Mouse (Mus musculus) 3134 (cell line): ENCODE measurements around the gene Spred2.

ENCODE experiments used
- DNase-seq: peaks from one replicate; pipeline ENCODE4 v3.0.0-alpha.2; 2011; ENCODE audit warnings: low spot score; ENCODE audit not compliant: insufficient read length; ENCODE audit errors: extremely low read depth

The Spred2 gene

GRCm38 (mm10) chr11:19925149-19925975 is 1.2 kb downstream of the Spred2 start:
- peak; percentile 89 for DNase-seq

GRCm38 (mm10) chr11:19925976-19926842 is 2.0 kb downstream of the Spred2 start:
- DNase-seq, result no peak

GRCm38 (mm10) chr11:19926843-19927120 is 2.6 kb downstream of the Spred2 start:
- no peak for DNase-seq

GRCm38 (mm10) chr11:19928633-19929032 is 4.5 kb downstream of the Spred2 start:
- DNase-seq, result no peak

GRCm38 (mm10) chr11:19929087-19929865 is 5.1 kb downstream of the Spred2 start:
- no peak for DNase-seq

- no peak for DNase-seq
These were observed 7.5 kb downstream of the Spred2 start for GRCm38 (mm10) chr11:19931569-19932230.

GRCm38 (mm10) chr11:19932983-19933511 is 8.9 kb downstream of the Spred2 start:
- no peak for DNase-seq

- no peak for DNase-seq
These were observed 11.6 kb downstream of the Spred2 start for GRCm38 (mm10) chr11:19935524-19936354.

GRCm38 (mm10) chr11:19938456-19939004 is 14.4 kb downstream of the Spred2 start:
- DNase-seq, result no peak

- peak; percentile 32 for DNase-seq
These were observed 15.1 kb downstream of the Spred2 start for GRCm38 (mm10) chr11:19939305-19939730.

GRCm38 (mm10) chr11:19939831-19940230 is 15.7 kb downstream of the Spred2 start:
- no peak for DNase-seq

- DNase-seq, result no peak
These were observed 17.1 kb downstream of the Spred2 start for GRCm38 (mm10) chr11:19941156-19941777.

- DNase-seq, result no peak
These were observed 17.8 kb downstream of the Spred2 start for GRCm38 (mm10) chr11:19941978-19942377.

GRCm38 (mm10) chr11:19943753-19944152 is 19.6 kb downstream of the Spred2 start:
- no peak for DNase-seq

- no peak for DNase-seq
These were observed 20.5 kb downstream of the Spred2 start for GRCm38 (mm10) chr11:19944701-19945100.

GRCm38 (mm10) chr11:19946721-19947120 is 22.5 kb downstream of the Spred2 start:
- no peak for DNase-seq

- DNase-seq, result no peak
These were observed 23.5 kb downstream of the Spred2 start for GRCm38 (mm10) chr11:19947626-19948135.

GRCm38 (mm10) chr11:19949725-19950124 is 25.6 kb downstream of the Spred2 start:
- DNase-seq, result no peak
